Mouse (Mus musculus) left cerebral cortex, postnatal 14 days (tissue): ENCODE data around the gene Maml3. TPM values are rescaled to one million over a fixed set of nuclear protein-coding genes. Genes with fewer than 3 reads are reported as not detected.

Experiments used
- DNase-seq, 2 experiments: peaks; one replicate each; pipeline ENCODE4 v3.0.0; 2021 to 2022; ENCODE audit warnings: low spot score in 2 of 2, mixed read lengths in 1 of 2
- intact Hi-C: fragments of 180-260 bp; cut with DNase I; formaldehyde crosslinking; loops from one replicate; pipeline ENCODE4 v1.15.1; 2025
- total RNA-seq, 2 experiments: library from RNA; stranded (reverse); gene quantifications; 2 replicates each; pipeline ENCODE4 v1.2.3; 2021

Gene Maml3
- total RNA-seq, 2 experiments from 2014 or later: 8.2 to 9.7 TPM

DNA sequence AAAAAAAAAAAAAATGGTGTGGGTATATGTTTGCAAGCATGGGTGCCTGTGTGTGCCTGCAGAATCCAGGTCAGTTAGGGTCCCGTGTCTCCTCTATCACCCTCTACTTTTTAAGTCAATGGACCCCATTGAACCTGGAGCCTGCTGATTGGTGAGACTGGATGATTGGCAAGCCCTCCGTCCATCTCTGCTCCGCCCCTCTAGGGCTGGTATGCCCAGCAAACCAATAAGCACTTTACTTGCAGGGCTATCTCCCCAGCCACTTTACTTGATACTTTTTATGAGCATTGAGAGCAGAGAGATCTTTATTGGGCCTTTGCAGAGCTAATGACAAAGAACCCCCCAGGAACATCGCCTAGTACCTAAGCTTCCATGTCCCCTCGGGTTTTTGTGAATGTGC, 390.4 kb downstream of the Maml3 start:
- intact Hi-C loops: no loop called here

DNA sequence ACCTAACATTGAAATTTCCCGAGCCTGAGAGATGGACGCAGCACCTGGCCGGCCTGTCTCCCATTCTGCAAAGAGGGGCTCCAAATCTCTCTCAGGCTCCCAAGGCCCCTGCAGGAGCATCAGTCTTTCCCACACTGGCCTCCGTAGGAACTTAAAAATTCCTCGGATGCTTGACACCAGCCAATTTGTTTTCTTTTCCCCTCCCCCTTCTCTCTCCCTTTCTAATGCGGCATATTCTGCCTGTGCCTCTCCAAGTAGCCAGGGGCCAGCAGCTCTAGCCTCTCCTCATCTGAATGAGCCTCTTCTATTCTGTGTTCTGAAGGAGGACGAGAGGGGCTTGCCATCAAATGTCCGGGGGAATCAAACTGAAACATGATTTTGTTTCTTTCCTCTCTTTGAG, 391.6 kb downstream of the Maml3 start:
- intact Hi-C loops: no loop called here
- no peak for DNase-seq

More for the DNA sequence above, 390.4 kb downstream of the Maml3 start:
- no peak for DNase-seq

DNA sequence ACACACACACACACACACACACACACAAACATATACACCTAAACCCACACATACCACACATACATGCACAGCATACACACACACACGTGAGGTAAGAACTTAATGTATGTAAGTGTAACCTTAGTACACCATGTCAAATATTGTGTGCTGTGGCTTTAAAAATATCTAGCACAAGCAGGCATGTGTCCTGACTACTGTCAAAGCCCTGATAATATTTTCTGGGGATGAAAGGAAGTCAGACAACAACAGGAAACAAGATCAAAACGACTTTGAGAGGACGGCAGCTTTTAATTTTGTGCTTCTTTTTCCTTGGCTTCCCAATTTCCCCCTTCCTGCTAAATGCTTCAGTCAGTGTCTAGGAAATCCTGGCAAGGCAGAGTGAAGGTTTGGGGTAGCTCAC, 392.5 kb downstream of the Maml3 start:
- DNase-seq: no peak
- intact Hi-C loops: no loop called here

DNA sequence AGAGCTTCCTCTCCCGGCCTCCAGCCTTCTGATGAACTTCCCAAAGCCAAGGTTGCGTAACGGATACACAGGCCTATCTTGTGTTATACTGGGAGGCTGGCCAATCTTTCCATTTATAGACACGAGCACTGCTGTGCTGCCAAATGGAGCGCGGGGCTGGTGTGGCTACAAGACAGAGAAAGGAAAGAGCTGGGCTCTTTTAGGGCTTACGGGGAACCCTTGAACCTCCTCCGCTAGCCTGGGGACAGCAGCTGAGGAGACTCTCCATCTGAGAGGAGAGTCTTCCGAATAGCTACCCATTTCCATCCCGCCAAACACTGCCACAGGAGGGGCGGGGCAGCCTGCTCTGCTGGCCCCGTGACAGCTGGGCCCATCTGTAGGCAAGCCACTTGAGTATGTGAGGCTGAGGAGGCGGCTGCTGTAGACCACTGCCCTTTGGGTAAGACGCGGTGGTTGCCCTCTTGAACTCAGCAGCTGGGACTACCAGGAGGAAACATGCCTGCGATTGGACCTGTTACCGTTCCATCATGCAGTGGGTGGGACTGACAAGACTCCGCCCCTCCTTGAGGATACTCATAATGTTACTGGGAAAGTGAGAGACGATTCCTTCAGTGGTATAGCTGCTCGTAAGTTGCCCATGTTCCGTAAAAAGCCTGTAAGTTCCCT, 396.0 kb downstream of the Maml3 start:
- intact Hi-C loops: loop anchor here (10.0 kb wide), 1 partner anchor 156 kb away; no protein-coding TSS in a partner anchor
- peak; percentile 75 to 83 for DNase-seq

DNA sequence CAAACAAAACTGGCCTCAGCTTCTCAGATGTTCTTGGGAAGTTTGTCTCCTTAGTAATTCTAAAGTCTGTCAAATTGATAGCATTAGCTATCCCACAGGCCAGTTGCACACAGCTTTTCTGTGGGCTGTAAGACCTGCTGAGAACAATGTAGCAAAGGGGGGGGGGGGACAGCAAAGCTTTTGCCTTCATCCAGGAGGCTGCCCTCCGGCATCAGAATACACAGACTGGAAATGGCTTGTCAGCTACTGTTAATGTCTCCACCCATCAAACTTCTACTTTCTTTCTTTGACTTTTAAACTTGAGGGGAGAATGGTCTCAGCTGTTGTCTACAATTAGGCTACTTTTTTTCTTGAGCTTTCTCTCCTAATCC, 396.5 kb downstream of the Maml3 start:
- no peak for DNase-seq
- intact Hi-C loops: loop anchor here (10.0 kb wide), 1 partner anchor 156 kb away; no protein-coding TSS in a partner anchor

DNA sequence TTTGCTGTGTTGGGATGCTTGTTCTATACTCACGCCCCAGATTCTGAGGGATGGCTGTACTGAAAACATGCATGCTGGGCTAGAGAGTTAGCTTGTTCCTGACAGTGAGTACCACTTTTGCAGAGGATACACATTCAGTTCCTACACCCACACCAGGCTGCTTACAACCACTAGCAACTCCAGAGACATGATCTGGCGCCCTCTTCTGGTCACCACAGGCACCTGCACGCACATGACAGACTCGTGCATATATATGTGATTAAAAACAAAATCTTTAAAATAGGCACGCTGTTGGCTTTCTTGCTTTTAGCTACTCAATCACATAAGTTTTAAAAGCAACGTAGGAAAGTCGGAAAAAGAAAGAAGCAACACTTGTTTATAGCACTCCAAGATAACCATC, 399.7 kb downstream of the Maml3 start:
- intact Hi-C loops: loop anchor here (10.0 kb wide), 1 partner anchor 160 kb away; no protein-coding TSS in a partner anchor
- DNase-seq: no peak

DNA sequence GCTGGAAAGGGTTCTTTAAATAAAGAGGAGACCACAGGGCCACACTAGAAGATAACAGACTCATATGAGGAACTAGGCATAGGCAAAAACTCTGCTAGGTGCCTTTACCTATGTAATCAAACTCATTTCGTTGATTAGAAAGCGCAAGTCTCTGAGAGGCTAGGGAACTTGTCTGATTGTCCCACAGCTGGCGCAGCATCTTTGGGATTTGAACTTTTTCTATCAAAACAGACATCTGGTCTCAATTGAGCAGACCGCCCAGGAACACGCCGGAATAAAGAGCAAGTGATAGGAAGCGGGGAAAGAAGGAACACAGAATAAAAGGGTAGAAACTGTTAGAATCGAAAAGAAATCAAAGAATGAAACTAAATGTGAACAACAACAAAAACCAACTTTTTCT, 401.4 kb downstream of the Maml3 start:
- intact Hi-C loops: loop anchor here (5.0 to 10.0 kb wide), 2 partner anchors 161 to 399 kb away; no protein-coding TSS in a partner anchor
- DNase-seq: no peak

DNA sequence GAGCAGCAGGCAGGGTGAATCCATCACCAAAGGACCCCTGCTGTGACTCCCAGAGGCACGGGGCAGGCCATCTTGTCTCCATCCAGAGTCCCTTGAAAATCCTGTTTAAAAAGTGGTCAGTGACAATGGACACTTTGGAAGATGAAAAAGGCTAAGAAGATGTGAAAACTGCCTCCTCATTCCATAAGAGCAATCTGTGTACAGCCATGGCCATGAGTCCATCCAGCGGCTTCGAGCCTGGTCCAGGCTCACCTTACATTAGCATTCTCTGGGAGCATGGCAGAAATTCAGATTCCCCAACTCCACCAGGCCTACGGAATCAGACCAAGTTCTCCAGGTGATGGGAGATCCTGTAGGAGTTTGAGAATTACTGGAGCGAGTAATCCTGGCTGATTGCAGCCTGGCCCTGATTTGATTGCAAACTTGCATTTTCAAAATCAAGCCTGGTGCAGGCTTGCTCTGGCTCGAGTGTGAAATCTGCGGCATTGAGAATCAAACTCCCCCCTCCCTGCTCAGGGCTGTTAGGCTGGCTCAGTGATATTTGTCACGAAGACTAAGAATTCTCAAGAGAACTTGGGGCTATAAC, 402.1 kb downstream of the Maml3 start:
- intact Hi-C loops: loop anchor here (5.0 to 10.0 kb wide), 2 partner anchors 162 to 400 kb away; no protein-coding TSS in a partner anchor
- no peak for DNase-seq

DNA sequence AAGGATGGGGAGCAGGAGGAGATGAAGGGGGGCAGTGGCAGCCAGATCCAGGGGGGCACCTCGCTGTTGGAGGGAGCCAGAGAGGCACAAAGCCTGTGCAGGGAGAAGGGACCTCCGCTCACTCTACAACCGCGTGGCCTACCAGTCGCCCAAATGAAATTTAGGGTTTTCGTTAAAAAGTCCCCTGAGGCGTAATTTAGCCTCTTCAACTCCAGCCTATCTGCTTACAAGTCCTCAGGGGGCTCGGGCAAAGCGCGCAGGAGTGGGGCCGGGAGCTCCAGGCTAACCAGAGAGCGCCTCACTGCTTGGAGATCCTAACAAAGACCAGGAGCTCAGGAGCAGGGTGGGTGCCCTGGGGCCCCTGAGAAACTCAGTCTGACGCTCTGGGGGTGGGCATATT, 402.9 kb downstream of the Maml3 start:
- intact Hi-C loops: loop anchor here (1.0 to 10.0 kb wide), 4 partner anchors 163 to 495 kb away; no protein-coding TSS in a partner anchor
- no peak for DNase-seq

DNA sequence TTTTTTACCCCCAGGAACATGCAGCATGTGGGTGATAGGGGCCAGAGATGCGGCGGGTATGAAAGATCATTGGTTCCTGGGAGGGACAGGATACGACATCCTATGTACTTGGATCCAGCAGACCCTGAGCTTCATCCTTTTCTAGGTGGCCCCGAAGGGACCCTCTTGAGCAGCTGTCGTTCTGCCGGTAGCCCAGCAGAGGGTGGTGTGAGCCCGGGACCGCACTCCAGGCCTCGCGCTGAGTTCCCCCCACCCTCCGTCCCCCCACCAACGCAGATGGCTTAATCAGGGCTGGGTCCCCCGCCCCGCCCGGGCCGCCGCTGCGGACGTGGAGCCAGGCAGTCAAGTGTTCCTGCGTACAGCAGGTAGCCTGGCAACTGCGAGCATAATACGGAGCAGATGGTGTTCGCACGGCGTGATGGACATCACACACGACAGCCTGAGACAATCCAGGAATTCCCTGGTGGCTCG, 403.6 kb downstream of the Maml3 start:
- peak; percentile 71 to 83 for DNase-seq
- intact Hi-C loops: loop anchor here (1.0 to 10.0 kb wide), 4 partner anchors 163 to 495 kb away; no protein-coding TSS in a partner anchor

DNA sequence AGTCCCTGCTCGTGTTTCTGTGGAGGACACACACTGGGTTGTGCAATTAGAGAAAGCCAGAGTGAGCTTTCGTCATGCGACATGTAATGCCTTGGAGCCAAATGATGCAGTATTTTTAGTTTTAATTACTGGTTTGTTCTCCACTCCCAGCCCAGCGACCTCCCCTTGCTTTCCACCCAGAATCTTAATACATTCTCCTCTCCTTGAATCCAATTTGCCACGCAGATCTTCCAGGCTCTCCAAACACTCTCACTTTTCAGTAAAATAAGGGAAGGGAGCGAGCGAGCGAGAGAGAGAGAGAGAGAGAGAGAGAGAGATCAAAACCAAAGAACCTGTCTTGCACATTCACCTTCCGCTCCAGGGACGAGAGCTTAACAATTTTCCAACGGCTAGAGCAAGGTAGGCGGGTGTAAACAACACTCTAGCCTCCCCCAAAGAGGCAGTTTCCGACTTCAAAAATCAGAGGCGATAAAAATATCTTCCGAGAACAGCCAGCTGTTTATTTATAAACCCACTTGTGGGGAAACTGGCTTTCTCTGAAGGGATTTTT, 404.1 kb downstream of the Maml3 start:
- intact Hi-C loops: loop anchor here (1.0 to 10.0 kb wide), 4 partner anchors 164 to 496 kb away; no protein-coding TSS in a partner anchor

DNA sequence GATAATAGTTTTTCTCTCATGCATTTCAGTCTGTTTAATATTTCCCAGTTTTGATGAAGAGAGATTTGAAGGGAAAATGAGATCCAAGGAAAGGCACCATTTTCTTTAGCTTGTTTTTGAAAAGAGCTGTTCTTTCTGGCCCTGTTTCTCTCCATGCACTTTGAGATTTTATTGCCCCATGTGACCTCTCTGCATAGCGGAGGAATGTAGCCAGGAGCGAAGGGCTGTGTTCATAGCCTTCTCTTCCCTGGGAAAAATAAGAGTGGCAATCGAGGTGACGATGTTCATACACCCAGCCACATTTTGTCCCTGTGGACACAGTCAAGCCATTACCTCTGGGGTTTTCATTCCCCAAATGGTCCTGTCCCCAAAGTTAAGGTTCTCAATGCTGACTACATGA, 404.8 kb downstream of the Maml3 start:
- intact Hi-C loops: loop anchor here (2.0 to 10.0 kb wide), 3 partner anchors 165 to 497 kb away; no protein-coding TSS in a partner anchor
- no peak for DNase-seq

More for the DNA sequence above, 404.1 kb downstream of the Maml3 start:
- peak; percentile 37 to 40 for DNase-seq

DNA sequence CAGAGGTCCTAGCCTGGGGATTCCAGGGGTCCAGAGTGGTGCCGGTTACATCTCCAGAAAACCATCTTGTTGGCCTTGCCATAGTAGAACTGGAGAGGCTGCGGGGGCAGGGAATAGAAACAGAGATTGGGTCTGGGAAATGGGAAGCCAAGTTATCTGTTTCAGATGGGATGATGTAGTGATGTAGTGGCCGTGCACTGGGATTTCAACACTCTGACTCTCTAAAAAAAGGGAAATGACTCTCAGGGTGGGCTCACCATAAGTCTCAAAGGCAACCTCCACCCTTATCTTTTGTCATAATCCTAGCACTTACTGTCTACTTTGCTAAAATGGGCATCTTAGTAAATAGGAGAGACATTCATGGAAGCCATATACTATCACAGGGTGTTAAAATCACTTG, 406.9 kb downstream of the Maml3 start:
- intact Hi-C loops: no loop called here

DNA sequence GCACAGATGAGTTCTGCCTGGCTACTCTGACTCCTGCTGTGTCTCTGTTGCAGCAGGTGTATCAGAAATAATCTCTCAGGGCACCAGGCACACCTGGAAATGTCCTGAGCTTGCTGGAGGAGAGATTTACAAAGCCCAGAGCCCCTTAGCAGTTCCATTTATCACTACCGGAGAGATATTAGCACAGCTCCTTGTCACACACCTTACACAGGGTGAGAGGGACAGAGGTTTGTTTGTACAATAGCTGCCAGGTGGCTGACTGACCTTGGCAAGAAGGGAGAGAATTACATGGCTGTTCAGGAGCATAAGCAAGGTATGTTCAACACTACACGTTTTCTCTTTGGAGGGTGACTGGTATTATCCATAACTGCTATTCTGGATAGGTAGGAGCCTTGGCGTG, 409.2 kb downstream of the Maml3 start:
- intact Hi-C loops: no loop called here

More for the DNA sequence above, 406.9 kb downstream of the Maml3 start:
- DNase-seq: no peak

DNA sequence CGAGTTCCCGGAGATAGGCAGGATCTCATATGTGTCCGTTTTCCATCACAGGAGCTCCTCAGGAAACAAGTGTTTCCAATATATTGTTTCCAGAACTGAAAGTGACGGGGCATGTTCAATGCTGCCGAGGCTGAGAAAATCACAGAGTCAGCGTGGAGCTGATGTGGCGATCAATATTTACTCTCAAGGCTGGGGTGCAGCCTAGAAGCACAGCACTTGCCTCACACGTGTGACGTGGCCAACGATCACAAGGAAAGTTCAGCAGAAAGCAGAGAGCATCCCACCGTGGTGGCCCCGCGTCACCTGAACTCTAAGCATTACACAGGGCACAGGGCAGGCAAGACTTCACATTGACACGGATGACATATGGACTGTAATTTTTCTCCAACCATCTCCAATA, 410.3 kb downstream of the Maml3 start:
- DNase-seq: no peak
- intact Hi-C loops: no loop called here

More for the DNA sequence above, 409.2 kb downstream of the Maml3 start:
- no peak for DNase-seq

DNA sequence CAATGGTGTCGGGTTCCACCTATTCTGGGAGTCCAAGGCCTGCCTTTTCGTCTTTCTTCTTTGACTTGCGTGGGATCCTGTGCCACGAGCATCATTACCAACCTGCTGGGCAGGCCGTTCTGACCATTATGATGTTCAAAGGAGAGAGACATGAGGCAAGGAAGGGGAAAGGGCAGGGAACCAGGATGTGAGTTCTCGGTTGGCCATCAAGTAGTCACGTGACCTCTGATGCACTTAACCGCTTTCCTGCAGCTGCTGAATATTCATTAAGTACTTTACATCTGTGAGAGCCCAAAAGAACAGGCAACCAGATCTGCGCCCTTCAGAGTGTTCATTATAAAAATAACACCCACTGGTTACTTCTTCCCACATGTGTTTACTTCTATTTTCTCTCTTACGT, 411.7 kb downstream of the Maml3 start:
- DNase-seq: no peak
- intact Hi-C loops: no loop called here

DNA sequence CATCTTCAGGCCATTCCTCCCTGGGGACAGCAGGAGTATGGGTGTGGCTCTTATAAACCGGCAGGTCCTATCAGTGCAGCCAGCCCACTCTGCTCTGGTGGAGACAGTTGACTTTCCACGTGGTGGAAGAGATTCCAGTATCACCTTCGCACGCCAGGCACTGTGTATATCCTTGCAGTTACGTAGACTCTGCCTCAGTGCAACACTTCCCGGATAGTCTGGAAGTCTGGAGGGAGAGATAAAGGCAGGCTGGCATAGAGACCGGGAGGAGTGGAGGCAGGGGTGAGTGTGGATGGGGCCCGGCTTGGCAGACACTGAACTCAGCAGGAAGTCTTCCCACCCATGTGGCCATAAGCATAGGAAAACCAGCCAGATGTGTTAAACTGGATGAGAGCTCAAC, 416.2 kb downstream of the Maml3 start:
- intact Hi-C loops: no loop called here
- DNase-seq: no peak

DNA sequence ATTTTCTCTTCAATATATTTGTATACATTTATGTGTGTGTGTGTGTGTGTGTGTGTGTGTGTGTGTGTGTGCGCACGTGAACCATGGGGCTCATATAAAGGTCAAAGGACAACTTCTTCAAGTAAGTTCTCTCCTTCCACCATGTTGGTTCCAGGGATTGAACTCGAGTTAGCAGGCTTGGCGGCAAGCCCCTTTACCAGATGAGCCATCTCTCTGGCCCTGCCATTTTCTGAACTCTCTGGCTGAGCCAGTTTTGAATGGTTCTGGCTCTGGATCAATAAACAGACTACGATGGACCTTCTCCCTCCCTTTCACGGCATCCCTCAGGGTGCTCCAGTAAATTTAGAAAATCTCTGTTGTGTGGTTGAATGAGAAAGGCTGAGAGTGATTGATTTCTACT, 418.1 kb downstream of the Maml3 start:
- DNase-seq: no peak
- intact Hi-C loops: no loop called here

DNA sequence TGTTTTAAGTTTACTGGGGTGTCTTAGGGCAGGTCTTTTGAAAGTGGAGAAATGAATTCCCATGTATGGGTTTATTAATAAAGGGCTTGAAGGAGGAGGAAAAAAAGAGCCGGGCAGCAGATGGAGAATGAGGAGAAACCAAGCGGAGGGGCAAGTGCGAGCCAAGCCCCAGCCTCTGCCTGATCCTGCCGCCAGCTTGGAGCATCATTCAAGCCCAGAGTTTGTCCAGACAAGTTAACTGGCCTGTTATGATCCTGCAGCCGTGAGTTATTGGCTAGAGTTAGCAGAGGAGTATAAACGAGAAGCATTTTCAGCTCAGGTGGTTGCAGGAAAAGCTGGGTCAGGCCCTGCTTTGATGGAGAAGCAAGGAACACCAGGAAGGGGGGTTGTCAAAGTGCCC, 418.6 kb downstream of the Maml3 start:
- DNase-seq: no peak
- intact Hi-C loops: no loop called here

DNA sequence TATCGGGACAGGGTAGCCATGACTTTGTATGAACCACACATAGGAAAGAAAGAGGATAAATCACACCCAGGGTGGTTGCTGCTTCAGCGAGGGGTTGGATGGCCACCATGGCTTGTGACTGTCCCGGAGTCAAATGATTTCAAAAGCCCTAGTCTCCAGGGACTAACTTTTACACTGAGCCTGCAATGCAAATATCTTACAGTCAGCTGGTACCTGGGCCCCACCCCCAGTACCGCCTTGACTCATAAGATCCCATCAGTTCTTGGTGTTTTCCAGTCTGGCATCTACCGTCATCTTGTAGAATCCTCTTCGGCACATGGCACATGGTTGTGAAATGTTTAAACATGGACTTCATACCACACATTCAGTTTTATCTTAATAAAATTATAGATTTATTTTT, 419.3 kb downstream of the Maml3 start:
- no peak for DNase-seq
- intact Hi-C loops: no loop called here
